Mouse (Mus musculus): ENCODE results near the gene Pou2f1. TPM values are rescaled to one million over a fixed set of nuclear protein-coding genes. Genes with fewer than 3 reads are reported as not detected.

Gene Pou2f1
- total and polyA plus RNA-seq, 2 experiments from 2014 or later, result 21.5 to 27.2 TPM

DNA sequence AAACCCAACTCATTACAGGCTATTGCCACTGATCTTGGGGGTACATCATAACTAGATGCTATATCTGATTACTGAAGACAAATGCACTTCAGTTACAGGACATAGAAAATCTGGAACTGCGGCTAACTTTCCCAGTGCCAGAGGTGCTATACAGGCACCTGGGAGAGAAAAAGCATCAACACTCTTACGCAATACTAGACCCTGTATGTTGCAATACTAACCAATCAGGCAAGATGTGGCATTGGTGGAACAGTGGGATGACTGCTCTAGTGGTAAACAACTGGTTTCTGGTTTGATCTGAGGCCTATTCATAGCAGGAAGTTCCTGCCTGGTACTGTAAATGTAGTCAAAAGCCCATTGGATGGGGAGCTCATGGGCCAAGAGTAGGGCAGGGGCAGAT is 123.7 kb downstream of the Pou2f1 start:
- no peak overlapping the region for H3K4me2 ChIP-seq (ENCODE audit: low read depth, low read length, poor library complexity, severe bottlenecking)
- no peaks in the 10 kb centered on the region for H3K4me1 ChIP-seq (ENCODE audit: insufficient read depth, low read length)
- no peak overlapping the region for H3K9ac ChIP-seq (replicated peaks; ENCODE audit: low read length, poor library complexity, severe bottlenecking)
- H3K27ac ChIP-seq (ENCODE audit: low read depth, low read length), result no peak overlapping the region
- ATAC-seq (ENCODE audit: low FRiP score) (no peak), DNase-seq (ENCODE audit: low spot score) (no peak)
- H3K9me3 ChIP-seq (ENCODE audit: low read length), result no peaks in the 10 kb centered on the region
- no peaks in the 10 kb centered on the region for H3K27me3 ChIP-seq (ENCODE audit: insufficient read depth, low read length)
- TF ChIP-seq CTCF (IDR thresholded peaks at IDR 0.05), result no peak
- H3K4me3 ChIP-seq (ENCODE audit: low read depth, low read length), result no peak overlapping the region
- 97% methylated on average over 2 of the region's 2 CpGs for WGBS
- peaks cover 25% of the 10 kb centered on the region for H3K36me3 ChIP-seq (ENCODE audit: insufficient read depth, low read length)

DNA sequence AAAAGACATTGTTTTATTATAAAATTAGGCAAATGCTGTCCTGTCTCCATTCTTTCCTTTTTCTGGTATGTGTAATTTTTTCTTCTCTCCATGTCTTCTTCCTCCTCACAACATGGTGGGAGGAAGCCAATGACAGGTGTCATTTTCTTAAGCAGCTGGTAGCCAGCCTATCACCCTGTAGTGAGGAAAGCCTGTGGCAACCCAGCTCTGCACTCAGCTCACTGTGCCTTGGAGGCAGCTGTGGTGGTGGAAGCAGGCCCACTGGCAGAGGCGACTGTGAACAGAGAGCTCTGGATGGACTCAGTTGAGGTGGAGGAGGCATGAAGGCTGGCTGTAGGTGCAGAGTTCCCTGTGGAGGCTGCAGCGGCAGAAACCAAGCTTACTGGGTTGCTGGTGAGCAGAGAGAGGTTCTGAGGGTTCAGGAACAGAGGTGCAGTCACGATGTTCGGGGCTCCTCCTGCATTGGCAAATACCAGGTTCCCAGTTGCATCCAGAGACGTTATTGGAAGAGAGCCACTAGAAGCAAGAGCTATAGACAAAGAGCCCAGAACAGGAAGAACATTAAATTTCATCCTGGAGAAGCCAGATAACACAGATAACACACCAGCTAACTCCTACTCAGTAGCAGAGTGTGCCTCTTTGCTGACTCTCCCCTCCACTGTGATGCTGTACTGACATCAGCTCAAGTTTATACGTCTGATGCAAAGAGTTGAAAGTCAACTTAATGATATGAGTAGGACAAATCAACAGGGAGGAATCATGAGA is 126.8 kb downstream of the Pou2f1 start:
- H3K36me3 ChIP-seq (ENCODE audit: insufficient read depth, low read length), result peaks cover 18% of the 10 kb centered on the region
- no peaks in the 10 kb centered on the region for H3K27me3 ChIP-seq (ENCODE audit: insufficient read depth, low read length)
- ATAC-seq (ENCODE audit: low FRiP score) (no peak), DNase-seq (ENCODE audit: low spot score) (no peak)
- H3K9me3 ChIP-seq (ENCODE audit: low read length), result no peaks in the 10 kb centered on the region
- no peak overlapping the region for H3K4me2 ChIP-seq (ENCODE audit: low read depth, low read length, poor library complexity, severe bottlenecking)
- no peak overlapping the region for H3K9ac ChIP-seq (replicated peaks; ENCODE audit: low read length, poor library complexity, severe bottlenecking)
- no peak overlapping the region for H3K27ac ChIP-seq (ENCODE audit: low read depth, low read length)
- H3K4me1 ChIP-seq (ENCODE audit: insufficient read depth, low read length), result no peaks in the 10 kb centered on the region
- TF ChIP-seq CTCF (IDR thresholded peaks at IDR 0.05), result no peak
- WGBS, result 94% methylated on average over 6 of the region's 6 CpGs
- H3K4me3 ChIP-seq (ENCODE audit: low read depth, low read length), result no peak overlapping the region

DNA sequence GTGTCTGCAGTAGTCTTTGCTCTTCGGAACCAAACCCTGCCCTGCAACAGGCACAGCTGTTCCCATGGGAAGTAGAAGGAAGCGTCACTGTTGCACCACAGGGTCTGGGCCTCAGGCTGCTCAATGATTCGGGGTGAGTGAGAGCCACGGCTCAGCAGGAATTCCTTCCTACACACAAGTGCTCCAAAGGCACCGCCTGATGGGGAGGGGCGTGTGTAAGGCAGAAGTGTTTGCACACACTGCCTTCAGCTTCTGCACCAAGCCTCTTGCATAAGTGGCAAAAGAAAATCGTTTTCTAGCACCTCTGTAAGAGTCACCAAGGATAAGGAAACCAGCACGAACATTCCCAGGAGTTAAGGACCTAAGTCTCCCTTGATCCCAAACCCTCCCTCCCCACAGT is 127.8 kb downstream of the Pou2f1 start:
- peaks cover 13% of the 10 kb centered on the region for H3K36me3 ChIP-seq (ENCODE audit: insufficient read depth, low read length)
- WGBS, result 60% methylated on average over 8 of the region's 8 CpGs
- ATAC-seq (ENCODE audit: low FRiP score) (no peak), DNase-seq (ENCODE audit: low spot score) (no peak)
- H3K9ac ChIP-seq (replicated peaks; ENCODE audit: low read length, poor library complexity, severe bottlenecking), result no peak overlapping the region
- H3K4me2 ChIP-seq (ENCODE audit: low read depth, low read length, poor library complexity, severe bottlenecking), result no peak overlapping the region
- no peaks in the 10 kb centered on the region for H3K9me3 ChIP-seq (ENCODE audit: low read length)
- no peaks in the 10 kb centered on the region for H3K27me3 ChIP-seq (ENCODE audit: insufficient read depth, low read length)
- H3K4me3 ChIP-seq (ENCODE audit: low read depth, low read length), result no peak overlapping the region
- no peak for TF ChIP-seq CTCF (IDR thresholded peaks at IDR 0.05)
- no peaks in the 10 kb centered on the region for H3K4me1 ChIP-seq (ENCODE audit: insufficient read depth, low read length)
- no peak overlapping the region for H3K27ac ChIP-seq (ENCODE audit: low read depth, low read length)

DNA sequence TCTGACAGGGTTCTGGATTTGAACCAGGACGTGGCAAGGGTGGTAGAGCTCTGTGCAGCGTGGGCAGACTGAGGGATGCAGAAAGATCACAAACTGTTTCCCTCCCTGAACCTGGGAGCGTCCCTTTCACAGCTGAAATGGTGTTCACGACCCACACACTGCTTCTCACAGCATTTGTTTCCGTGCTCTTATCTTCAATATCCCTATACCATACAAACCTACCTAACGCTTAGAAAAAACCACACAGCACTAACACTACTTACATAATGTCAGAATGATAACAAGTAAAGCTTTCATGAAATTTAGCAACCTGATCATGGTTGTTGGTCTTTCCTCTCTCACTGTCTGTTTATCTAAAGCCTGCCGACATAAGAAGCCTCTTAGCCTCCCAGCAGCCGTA is 133.8 kb downstream of the Pou2f1 start:
- H3K9ac ChIP-seq (replicated peaks; ENCODE audit: low read length, poor library complexity, severe bottlenecking), result no peak overlapping the region
- DNase-seq (ENCODE audit: low spot score) (no peak), ATAC-seq (ENCODE audit: low FRiP score) (no peak)
- H3K36me3 ChIP-seq (ENCODE audit: insufficient read depth, low read length), result peaks cover 4% of the 10 kb centered on the region; the same call in 1 of the 2 replicates
- TF ChIP-seq CTCF (IDR thresholded peaks at IDR 0.05), result no peak
- 91% methylated on average over 8 of the region's 8 CpGs for WGBS
- no peak overlapping the region for H3K4me3 ChIP-seq (ENCODE audit: low read depth, low read length)
- H3K27ac ChIP-seq (ENCODE audit: low read depth, low read length), result no peak overlapping the region
- no peaks in the 10 kb centered on the region for H3K9me3 ChIP-seq (ENCODE audit: low read length)
- no peak overlapping the region for H3K4me2 ChIP-seq (ENCODE audit: low read depth, low read length, poor library complexity, severe bottlenecking)
- H3K4me1 ChIP-seq (ENCODE audit: insufficient read depth, low read length), result no peaks in the 10 kb centered on the region
- no peaks in the 10 kb centered on the region for H3K27me3 ChIP-seq (ENCODE audit: insufficient read depth, low read length)

DNA sequence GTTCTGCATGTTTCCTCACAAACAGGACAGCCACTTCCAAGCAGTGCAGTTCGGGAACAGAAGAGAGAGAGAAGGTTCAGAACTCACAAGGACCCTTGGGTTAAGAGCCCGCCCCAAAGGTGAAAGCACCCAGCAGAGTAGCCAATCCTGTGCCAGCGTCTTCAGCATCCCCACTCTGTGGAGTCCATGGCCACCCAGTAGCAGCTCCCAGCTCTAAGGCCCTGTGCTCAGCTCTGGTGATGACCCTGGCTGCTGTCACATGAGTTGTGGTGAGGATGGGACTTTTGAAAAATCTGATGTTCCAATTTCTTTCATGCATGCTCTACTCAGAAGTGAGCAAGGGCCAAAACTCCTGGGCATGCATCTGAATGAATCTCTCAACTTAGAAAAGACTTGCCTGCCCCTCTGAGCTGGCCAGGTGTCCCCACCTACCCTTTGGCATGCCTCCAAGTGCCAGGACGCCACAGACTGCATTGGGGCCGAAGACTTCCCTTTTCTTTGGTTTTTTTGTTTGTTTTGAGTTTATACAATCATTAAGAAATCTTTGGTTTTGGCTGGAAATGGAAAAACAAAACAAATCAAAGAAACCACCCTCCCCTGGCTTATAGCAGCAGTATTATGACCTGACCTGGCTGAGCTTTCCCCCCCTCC is 135.7 kb downstream of the Pou2f1 start:
- DNase-seq (ENCODE audit: low spot score) (no peak), ATAC-seq (ENCODE audit: low FRiP score) (no peak)
- no peaks in the 10 kb centered on the region for H3K27me3 ChIP-seq (ENCODE audit: insufficient read depth, low read length)
- no peak overlapping the region for H3K4me3 ChIP-seq (ENCODE audit: low read depth, low read length)
- no peak overlapping the region for H3K9ac ChIP-seq (replicated peaks; ENCODE audit: low read length, poor library complexity, severe bottlenecking)
- 76% methylated on average over 5 of the region's 5 CpGs for WGBS
- no peaks in the 10 kb centered on the region for H3K4me1 ChIP-seq (ENCODE audit: insufficient read depth, low read length)
- peaks cover 4% of the 10 kb centered on the region; the same call in 1 of the 2 replicates for H3K36me3 ChIP-seq (ENCODE audit: insufficient read depth, low read length)
- TF ChIP-seq CTCF (IDR thresholded peaks at IDR 0.05), result no peak
- H3K9me3 ChIP-seq (ENCODE audit: low read length), result no peaks in the 10 kb centered on the region
- H3K4me2 ChIP-seq (ENCODE audit: low read depth, low read length, poor library complexity, severe bottlenecking), result no peak overlapping the region
- H3K27ac ChIP-seq (ENCODE audit: low read depth, low read length), result no peak overlapping the region
